Mouse (Mus musculus) naive thymus-derived CD4-positive, alpha-beta T cell, adult 2 months (primary cell): ENCODE data around the gene Ccdc180.

Source experiments
- DNase-seq: peaks from one replicate; pipeline ENCODE4 v3.0.0-alpha.2; 2011; ENCODE audit warnings: low read depth

The Ccdc180 gene

DNA sequence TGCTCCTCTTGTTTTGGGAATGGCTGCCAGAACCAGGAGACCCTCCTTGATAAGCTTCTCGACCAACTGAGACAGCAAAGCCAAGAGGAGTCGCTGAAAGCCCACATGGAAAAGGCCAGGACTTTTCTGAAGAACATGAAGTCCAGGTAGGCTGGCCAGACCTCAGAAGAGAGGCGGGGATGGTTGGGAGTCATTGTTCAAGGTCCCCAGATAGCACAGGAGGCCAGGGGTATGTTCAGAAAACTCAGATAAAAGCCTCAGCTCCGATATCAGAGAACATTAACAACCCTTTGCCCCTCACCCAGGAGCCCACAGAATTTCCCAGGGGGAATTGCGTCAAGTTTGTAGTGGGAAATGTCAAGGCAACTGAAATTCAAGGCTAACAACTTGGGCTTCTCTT lies 21.2 kb downstream of the Ccdc180 start:
- DNase-seq: no peak

- DNase-seq: no peak
These were observed 21.8 kb downstream of the Ccdc180 start for GRCm38 (mm10) chr4:45911876-45912275.

GRCm38 (mm10) chr4:45917091-45917490 lies 27.0 kb downstream of the Ccdc180 start:
- no peak for DNase-seq

GRCm38 (mm10) chr4:45921663-45922435 lies 31.7 kb downstream of the Ccdc180 start:
- DNase-seq: no peak

DNA sequence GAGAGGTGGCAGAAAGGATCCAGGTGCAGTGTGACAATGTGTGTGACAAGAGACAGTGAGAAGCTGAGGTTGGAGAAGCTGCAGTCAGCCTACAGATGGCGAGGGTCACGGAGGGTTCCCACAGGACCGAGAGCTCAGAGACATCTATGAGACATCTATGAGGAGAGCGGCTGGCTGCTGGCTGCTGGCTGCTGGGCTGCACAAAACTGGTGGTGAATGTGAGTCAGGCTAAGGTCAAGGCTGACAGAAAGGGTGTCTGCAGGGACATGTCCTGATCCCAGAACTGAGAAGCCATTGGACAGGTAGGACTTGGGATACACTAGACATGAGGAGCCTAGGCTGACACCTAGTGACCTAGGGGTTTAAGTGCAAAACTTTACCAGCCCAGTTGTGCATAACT lies 33.9 kb downstream of the Ccdc180 start:
- DNase-seq: no peak

GRCm38 (mm10) chr4:45928561-45928960 lies 38.5 kb downstream of the Ccdc180 start:
- no peak for DNase-seq

GRCm38 (mm10) chr4:45941628-45942044 lies 51.5 kb downstream of the Ccdc180 start:
- DNase-seq: peak; percentile 47

- DNase-seq: no peak
These were observed 57.6 kb downstream of the Ccdc180 start for GRCm38 (mm10) chr4:45947729-45948128.

GRCm38 (mm10) chr4:45949109-45949848 lies 59.2 kb downstream of the Ccdc180 start:
- peak; percentile 21 for DNase-seq

DNA sequence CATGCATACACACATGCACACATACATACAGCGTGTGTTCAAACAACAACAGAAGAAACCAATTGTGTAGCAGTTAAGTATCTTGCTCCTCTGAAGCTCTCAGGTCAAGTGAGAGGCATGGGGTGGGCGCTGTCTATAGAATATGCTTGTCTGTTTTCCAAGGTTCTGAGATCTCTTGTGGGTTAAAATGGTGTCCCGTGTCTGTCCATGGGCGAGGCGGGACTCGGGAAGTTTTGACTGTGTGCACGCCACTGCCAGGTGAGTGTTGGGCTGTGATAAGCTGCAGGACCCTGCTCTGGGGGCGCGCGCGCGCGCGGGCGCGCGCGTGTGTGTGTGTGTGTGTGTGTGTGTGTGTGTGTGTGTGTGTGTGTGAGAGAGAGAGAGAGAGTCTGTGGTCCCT lies 61.7 kb downstream of the Ccdc180 start:
- DNase-seq: no peak

- DNase-seq: no peak
These were observed 63.2 kb downstream of the Ccdc180 start for GRCm38 (mm10) chr4:45953025-45953919.

DNA sequence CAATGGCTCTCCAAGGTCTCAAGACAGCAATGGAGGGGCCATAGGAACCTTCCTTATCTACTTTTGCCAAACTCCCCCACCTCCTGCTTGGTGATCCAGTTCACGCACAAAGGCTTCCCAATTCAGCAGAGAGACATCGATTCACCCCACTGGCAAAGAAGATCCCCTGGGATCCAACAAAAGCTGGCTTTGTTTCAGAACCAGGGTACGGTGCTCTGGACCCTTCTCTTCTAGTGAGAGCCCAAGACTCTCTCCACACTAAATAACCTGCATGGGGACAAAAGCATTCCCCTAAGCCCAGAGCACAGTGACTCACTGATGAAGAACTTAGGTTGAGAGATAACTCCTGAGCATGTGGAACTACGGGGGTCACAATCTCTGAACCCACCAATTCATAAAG lies 65.1 kb downstream of the Ccdc180 start:
- DNase-seq: no peak

DNA sequence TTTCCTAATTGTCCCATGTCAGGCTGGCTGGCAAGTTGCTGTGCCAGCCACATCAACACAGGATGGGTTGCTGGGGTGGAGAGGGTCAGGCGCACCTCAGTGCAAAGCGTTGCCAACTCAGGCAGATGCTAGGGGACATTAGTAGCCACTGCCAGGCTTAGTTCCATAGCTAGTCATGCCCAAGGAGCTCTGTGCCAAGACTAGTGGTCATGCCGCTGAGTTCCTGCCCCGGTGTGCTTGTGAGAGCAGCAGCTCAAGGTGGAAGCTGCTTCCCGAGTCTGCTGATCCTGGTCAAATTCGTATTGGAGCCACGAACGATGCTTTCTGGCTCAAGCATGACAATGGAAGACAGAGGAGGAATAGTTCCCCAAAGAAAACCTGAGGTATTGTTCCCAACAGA lies 66.0 kb downstream of the Ccdc180 start:
- no peak for DNase-seq

DNA sequence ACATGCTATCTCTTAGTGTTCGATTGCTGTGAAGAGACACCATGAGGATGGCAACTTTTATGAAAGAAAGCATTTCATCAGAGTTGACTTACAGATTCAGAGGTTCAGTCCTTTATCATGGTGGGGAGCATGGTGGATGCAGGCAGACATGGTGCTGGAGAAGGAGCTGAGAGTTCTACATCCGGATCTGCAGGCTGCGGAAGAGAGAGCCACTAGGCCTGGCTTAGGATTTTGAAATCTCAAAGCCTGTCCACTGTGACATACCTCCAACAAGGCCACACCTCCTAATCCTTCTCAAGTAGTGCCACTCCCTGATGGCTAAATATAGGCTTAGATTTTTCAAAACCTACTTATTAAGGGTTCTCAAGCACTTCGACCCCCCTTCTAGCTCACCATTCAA lies 66.6 kb downstream of the Ccdc180 start:
- no peak for DNase-seq

- no peak for DNase-seq
These were observed 74.8 kb downstream of the Ccdc180 start, which contains the start of gene Tdrd7 for GRCm38 (mm10) chr4:45964771-45965439. Tdrd7 (plus strand) TSS chr4:45965334.

DNA sequence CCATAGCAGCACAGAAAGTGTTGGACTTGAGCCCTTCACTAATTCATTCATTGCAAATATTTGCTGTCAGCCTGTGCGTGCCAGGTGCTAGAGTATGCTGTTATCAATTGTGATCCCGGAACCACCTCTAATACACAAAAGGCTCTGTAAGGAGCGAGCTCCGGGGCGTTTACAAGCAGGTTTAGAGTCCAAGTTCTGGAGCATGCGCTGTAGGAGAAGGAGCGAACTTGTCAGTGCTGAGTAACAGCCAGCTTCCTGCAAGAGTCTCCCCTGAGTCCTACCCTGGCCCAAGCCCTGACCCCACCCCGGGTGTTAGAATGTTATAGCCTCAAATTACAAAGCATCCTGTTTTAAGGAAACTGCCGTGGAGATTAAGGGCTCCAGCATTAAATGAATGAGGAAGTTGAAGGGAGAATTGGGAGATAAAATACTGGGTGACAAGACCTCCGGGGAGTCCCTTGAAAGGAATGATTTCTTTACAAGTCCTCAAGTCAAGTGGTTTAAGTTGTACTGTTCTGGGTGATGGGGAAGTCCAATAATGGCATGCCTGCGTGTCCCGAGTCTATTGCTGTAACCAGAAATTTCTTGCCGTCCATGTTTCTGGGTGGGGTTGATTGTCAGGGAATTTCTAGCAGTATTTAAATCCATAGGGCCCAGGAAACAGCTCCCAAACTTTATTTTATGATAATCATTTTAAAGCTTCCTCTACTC lies 75.8 kb downstream of the Ccdc180 start:
- DNase-seq: no peak

GRCm38 (mm10) chr4:45966716-45967115 lies 76.6 kb downstream of the Ccdc180 start:
- DNase-seq: no peak

DNA sequence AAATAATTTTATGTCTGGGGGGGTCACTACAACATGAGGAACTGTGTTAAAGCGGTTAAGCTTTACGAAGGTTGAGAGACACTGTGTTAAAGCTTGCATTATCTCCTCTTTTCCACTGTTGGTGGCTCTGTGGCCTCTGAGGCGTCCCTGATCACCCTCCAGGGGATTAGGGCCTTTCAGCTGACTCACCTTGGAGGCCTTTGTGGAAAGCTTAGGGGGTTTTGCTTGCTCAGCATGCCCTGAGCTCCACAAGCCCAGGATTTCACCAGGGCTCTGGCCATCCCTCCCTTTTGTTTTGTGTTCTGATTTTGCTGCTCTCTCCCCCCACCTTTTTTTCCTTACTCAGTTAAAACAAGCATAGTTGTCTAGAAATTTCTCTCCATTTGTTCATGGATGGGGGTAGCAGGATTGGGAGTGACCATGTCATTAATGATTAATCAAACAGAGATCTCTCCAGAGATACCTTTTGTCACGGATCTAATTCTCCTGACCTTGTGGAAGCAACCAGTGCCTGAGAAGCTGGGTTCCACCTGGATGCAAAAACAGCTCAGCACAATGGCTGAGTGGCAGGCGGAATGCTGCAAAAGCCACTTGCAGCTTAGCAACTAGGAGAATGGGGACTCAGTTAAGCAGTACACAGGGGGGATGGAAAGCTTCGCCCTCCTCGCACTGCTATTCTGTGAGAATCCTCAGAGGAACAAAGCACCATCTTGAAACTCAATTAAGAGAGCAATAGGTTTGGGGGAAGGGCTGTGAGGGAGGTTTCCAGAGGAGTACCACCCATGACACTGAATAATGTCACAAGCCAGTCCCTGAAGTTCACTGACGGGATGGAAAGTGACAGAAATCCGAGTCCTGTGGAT lies 77.6 kb downstream of the Ccdc180 start:
- no peak for DNase-seq

GRCm38 (mm10) chr4:45969051-45969450 lies 78.9 kb downstream of the Ccdc180 start:
- no peak for DNase-seq

DNA sequence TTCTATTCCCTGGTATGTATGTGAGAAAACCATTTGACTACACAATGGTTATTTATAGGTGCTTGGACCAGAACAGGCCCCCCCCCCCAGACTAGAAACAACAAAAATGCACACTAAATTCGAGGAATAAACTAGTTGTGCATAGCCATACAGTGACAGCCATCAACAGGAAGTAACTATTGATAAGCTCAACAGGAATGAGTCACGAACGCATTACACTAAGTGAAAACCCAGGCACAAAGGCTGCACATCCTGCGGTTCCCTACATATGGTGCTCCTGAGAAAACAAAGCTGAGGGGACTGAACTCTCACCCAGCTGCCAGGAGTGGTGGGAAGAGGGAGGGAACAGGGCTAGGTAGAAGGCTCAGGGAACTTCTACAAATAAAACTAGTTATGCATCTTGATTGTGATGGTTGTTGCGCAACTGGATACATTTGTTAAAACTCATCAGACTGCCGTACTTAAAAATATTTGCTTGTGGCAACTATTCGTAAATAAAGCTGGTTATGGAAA lies 80.0 kb downstream of the Ccdc180 start:
- DNase-seq: no peak
